Mouse (Mus musculus): ENCODE measurements around the gene Cblc. TPM values are rescaled to one million over a fixed set of nuclear protein-coding genes. Genes with fewer than 3 reads are reported as not detected.
A peak's percentile ranks its signal among the peaks of the same experiment; 100 is the strongest.

The Cblc gene
- polyA plus RNA-seq, 1 experiment from 2014 or later = 4.7 TPM

- Histone ChIP-seq H3K27ac (replicated peaks; ENCODE audit: low read depth, low read length) (no peak overlapping the region), H3K36me3 (ENCODE audit: control insufficient read depth, insufficient read depth, low read length) (peaks cover 30% of the 10 kb centered on the region), H3K4me1 (ENCODE audit: control insufficient read depth, insufficient read depth, low read length) (peaks cover 7% of the 10 kb centered on the region; the same call in 1 of the 2 replicates), H3K27me3 (replicated peaks; ENCODE audit: control insufficient read depth, insufficient read depth, low read length) (no peaks in the 10 kb centered on the region), H3K9me3 (ENCODE audit: control insufficient read depth, low read length) (no peaks in the 10 kb centered on the region), H3K9ac (ENCODE audit: low read depth, low read length) (no peak overlapping the region), H3K4me2 (ENCODE audit: low read depth, low read length) (no peak overlapping the region), H3K4me3 (ENCODE audit: low read depth, low read length) (no peak overlapping the region)
- ATAC-seq (ENCODE audit: low read depth) (no peak), DNase-seq (ENCODE audit: low spot score) (no peak)
- 57% methylated on average over 5 of the region's 5 CpGs for WGBS
Observed at GRCm38 (mm10) chr7:19742468-19742867, 54.1 kb downstream of the Cblc start.

- H3K4me3 ChIP-seq (ENCODE audit: low read depth, low read length) = no peak overlapping the region
- H3K9me3 ChIP-seq (ENCODE audit: control insufficient read depth, low read length) = no peaks in the 10 kb centered on the region
- H3K4me2 ChIP-seq (ENCODE audit: low read depth, low read length) = no peak overlapping the region
- peaks cover 40% of the 10 kb centered on the region for H3K36me3 ChIP-seq (ENCODE audit: control insufficient read depth, insufficient read depth, low read length)
- peak overlapping the region; percentile 70 for H3K27ac ChIP-seq (replicated peaks; ENCODE audit: low read depth, low read length)
- H3K9ac ChIP-seq (ENCODE audit: low read depth, low read length) = no peak overlapping the region; the same call in 1 of the 2 replicates
- peak; percentile 54 for ATAC-seq (ENCODE audit: low read depth)
- H3K4me1 ChIP-seq (ENCODE audit: control insufficient read depth, insufficient read depth, low read length) = peaks cover 7% of the 10 kb centered on the region; the same call in 1 of the 2 replicates
- DNase-seq (ENCODE audit: low spot score) = no peak
- WGBS = 8% methylated on average over 7 of the region's 8 CpGs
- H3K27me3 ChIP-seq (replicated peaks; ENCODE audit: control insufficient read depth, insufficient read depth, low read length) = no peaks in the 10 kb centered on the region
Observed at GRCm38 (mm10) chr7:19741329-19742031, 55.1 kb downstream of the Cblc start.

- H3K27me3 ChIP-seq (replicated peaks; ENCODE audit: control insufficient read depth, insufficient read depth, low read length) = no peaks in the 10 kb centered on the region
- H3K36me3 ChIP-seq (ENCODE audit: control insufficient read depth, insufficient read depth, low read length) = peaks cover 48% of the 10 kb centered on the region
- WGBS = 90% methylated on average over 11 of the region's 11 CpGs
- ATAC-seq (ENCODE audit: low read depth) (no peak), DNase-seq (ENCODE audit: low spot score) (no peak)
- no peak overlapping the region for H3K4me3 ChIP-seq (ENCODE audit: low read depth, low read length)
- H3K27ac ChIP-seq (replicated peaks; ENCODE audit: low read depth, low read length) = no peak overlapping the region
- peaks cover 7% of the 10 kb centered on the region; the same call in 1 of the 2 replicates for H3K4me1 ChIP-seq (ENCODE audit: control insufficient read depth, insufficient read depth, low read length)
- no peak overlapping the region for H3K4me2 ChIP-seq (ENCODE audit: low read depth, low read length)
- H3K9me3 ChIP-seq (ENCODE audit: control insufficient read depth, low read length) = no peaks in the 10 kb centered on the region
- H3K9ac ChIP-seq (ENCODE audit: low read depth, low read length) = no peak overlapping the region
Observed at GRCm38 (mm10) chr7:19740269-19740668, 56.3 kb downstream of the Cblc start.

DNA sequence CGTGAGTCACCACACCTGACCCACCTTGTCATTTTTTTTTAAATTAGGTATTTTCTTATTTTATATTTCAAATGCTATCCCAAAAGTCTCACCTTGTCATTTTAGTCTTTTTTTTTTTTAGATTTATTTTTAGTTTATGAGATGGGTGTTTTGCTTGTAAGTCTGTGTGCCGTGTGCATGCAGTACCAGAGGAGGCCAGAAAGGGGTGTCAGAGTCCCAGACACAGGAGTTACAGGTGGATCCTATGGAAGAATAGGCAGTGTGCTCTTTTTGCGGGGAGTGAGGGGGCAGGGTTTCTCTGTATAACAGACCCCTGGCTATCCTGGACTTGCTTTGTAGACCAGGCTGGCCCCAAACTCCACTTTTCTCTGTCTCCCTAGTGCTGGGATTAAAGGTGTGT is 57.8 kb downstream of the Cblc start:
- H3K9ac ChIP-seq (ENCODE audit: low read depth, low read length) = no peak overlapping the region
- H3K36me3 ChIP-seq (ENCODE audit: control insufficient read depth, insufficient read depth, low read length) = peaks cover 61% of the 10 kb centered on the region
- peaks cover 7% of the 10 kb centered on the region; the same call in 1 of the 2 replicates for H3K4me1 ChIP-seq (ENCODE audit: control insufficient read depth, insufficient read depth, low read length)
- no peak overlapping the region for H3K4me3 ChIP-seq (ENCODE audit: low read depth, low read length)
- ATAC-seq (ENCODE audit: low read depth) (no peak), DNase-seq (ENCODE audit: low spot score) (no peak)
- H3K4me2 ChIP-seq (ENCODE audit: low read depth, low read length) = no peak overlapping the region
- no peaks in the 10 kb centered on the region for H3K9me3 ChIP-seq (ENCODE audit: control insufficient read depth, low read length)
- H3K27me3 ChIP-seq (replicated peaks; ENCODE audit: control insufficient read depth, insufficient read depth, low read length) = no peaks in the 10 kb centered on the region
- H3K27ac ChIP-seq (replicated peaks; ENCODE audit: low read depth, low read length) = no peak overlapping the region
- 88% methylated on average over 3 of the region's 3 CpGs for WGBS

- no peak overlapping the region for H3K4me3 ChIP-seq (ENCODE audit: low read depth, low read length)
- no peak overlapping the region for H3K9ac ChIP-seq (ENCODE audit: low read depth, low read length)
- H3K36me3 ChIP-seq (ENCODE audit: control insufficient read depth, insufficient read depth, low read length) = peaks cover 70% of the 10 kb centered on the region
- no peak overlapping the region for H3K4me2 ChIP-seq (ENCODE audit: low read depth, low read length)
- no peaks in the 10 kb centered on the region for H3K9me3 ChIP-seq (ENCODE audit: control insufficient read depth, low read length)
- WGBS = 95% methylated on average over 11 of the region's 16 CpGs
- no peaks in the 10 kb centered on the region for H3K27me3 ChIP-seq (replicated peaks; ENCODE audit: control insufficient read depth, insufficient read depth, low read length)
- H3K27ac ChIP-seq (replicated peaks; ENCODE audit: low read depth, low read length) = no peak overlapping the region
- no peak for DNase-seq (ENCODE audit: low spot score)
- no peak for ATAC-seq (ENCODE audit: low read depth)
- no peaks in the 10 kb centered on the region for H3K4me1 ChIP-seq (ENCODE audit: control insufficient read depth, insufficient read depth, low read length)
Observed at GRCm38 (mm10) chr7:19736389-19737057, 60.1 kb downstream of the Cblc start.

DNA sequence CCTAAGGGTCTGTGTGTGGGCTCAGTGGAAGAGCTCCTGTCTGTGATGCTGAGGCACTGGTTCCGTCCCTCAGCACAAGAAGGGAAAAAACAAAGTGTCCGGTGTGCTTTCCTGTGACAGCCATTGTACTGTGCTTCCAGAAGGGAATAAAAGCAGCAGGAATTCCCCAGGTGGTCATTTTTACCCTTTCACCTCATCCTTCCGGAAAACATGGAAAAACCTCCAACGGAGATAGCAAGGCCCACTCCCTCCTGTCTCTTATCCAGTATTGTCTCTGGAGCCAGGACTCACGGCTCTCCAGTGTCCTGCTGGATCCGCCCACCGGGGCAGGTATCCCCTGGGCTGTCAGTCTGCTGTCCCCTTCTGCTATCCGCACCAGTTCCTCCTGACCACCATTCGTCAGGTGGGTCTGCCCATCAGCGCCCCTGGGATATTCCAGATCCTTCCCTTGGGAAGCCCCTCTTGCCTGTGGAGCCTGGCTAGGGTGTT is 62.4 kb downstream of the Cblc start:
- no peak overlapping the region for H3K9ac ChIP-seq (ENCODE audit: low read depth, low read length)
- no peak for ATAC-seq (ENCODE audit: low read depth)
- no peak overlapping the region for H3K4me3 ChIP-seq (ENCODE audit: low read depth, low read length)
- H3K9me3 ChIP-seq (ENCODE audit: control insufficient read depth, low read length) = no peaks in the 10 kb centered on the region
- 90% methylated on average over 10 of the region's 10 CpGs for WGBS
- no peak for DNase-seq (ENCODE audit: low spot score)
- H3K4me2 ChIP-seq (ENCODE audit: low read depth, low read length) = no peak overlapping the region
- no peaks in the 10 kb centered on the region for H3K27me3 ChIP-seq (replicated peaks; ENCODE audit: control insufficient read depth, insufficient read depth, low read length)
- peaks cover 85% of the 10 kb centered on the region for H3K36me3 ChIP-seq (ENCODE audit: control insufficient read depth, insufficient read depth, low read length)
- no peaks in the 10 kb centered on the region for H3K4me1 ChIP-seq (ENCODE audit: control insufficient read depth, insufficient read depth, low read length)
- H3K27ac ChIP-seq (replicated peaks; ENCODE audit: low read depth, low read length) = no peak overlapping the region

Other genes with a start within 250 kb of the Cblc start
- gene Ppp1r37, start 233.7 kb downstream of the Cblc start, polyA plus RNA-seq (2014; fragmentation: Nextera tagmentation; extraction: Ambion mirVana) = 4.9 and 5.7 TPM in 2 replicates
- gene Zfp296, start 219.5 kb downstream of the Cblc start, polyA plus RNA-seq (2014; fragmentation: Nextera tagmentation; extraction: Ambion mirVana) = 0.48 and 1.2 TPM in 2 replicates
- gene Gemin7, start 219.2 kb downstream of the Cblc start, polyA plus RNA-seq (2014; fragmentation: Nextera tagmentation; extraction: Ambion mirVana) = 142 and 151 TPM in 2 replicates
- gene Clasrp, start 192.3 kb downstream of the Cblc start, polyA plus RNA-seq (2014; fragmentation: Nextera tagmentation; extraction: Ambion mirVana) = 36.0 and 47.5 TPM in 2 replicates
- 9.9 and 11.5 TPM in 2 replicates for gene Relb, start 167.4 kb downstream of the Cblc start, polyA plus RNA-seq (2014; fragmentation: Nextera tagmentation; extraction: Ambion mirVana)
- 77.9 and 87.9 TPM in 2 replicates for gene Clptm1, start 131.8 kb downstream of the Cblc start, polyA plus RNA-seq (2014; fragmentation: Nextera tagmentation; extraction: Ambion mirVana)
- gene Apoc2, start 118.9 kb downstream of the Cblc start, polyA plus RNA-seq (2014; fragmentation: Nextera tagmentation; extraction: Ambion mirVana) = 0.78 and 0.80 TPM in 2 replicates
- not detected in 2 replicates for gene Gm44805, start 115.4 kb downstream of the Cblc start, polyA plus RNA-seq (2014; fragmentation: Nextera tagmentation; extraction: Ambion mirVana)
- gene Apoc4, start 115.3 kb downstream of the Cblc start, polyA plus RNA-seq (2014; fragmentation: Nextera tagmentation; extraction: Ambion mirVana) = not detected in 2 replicates
- 16.1 and 19.0 TPM in 2 replicates for gene Apoc1, start 104.1 kb downstream of the Cblc start, polyA plus RNA-seq (2014; fragmentation: Nextera tagmentation; extraction: Ambion mirVana)
- gene Apoe, start 97.6 kb downstream of the Cblc start, polyA plus RNA-seq (2014; fragmentation: Nextera tagmentation; extraction: Ambion mirVana) = 482 and 510 TPM in 2 replicates
- gene Tomm40, start 81.4 kb downstream of the Cblc start, polyA plus RNA-seq (2014; fragmentation: Nextera tagmentation; extraction: Ambion mirVana) = 114 and 125 TPM in 2 replicates
- 55.2 and 62.0 TPM in 2 replicates for gene Nectin2, start 46.3 kb downstream of the Cblc start, polyA plus RNA-seq (2014; fragmentation: Nextera tagmentation; extraction: Ambion mirVana)
- 101 and 114 TPM in 2 replicates for gene Bcam, start 25.8 kb downstream of the Cblc start, polyA plus RNA-seq (2014; fragmentation: Nextera tagmentation; extraction: Ambion mirVana)
- gene Bcl3, start 26.0 kb upstream of the Cblc start, polyA plus RNA-seq (2014; fragmentation: Nextera tagmentation; extraction: Ambion mirVana) = 4.3 and 4.6 TPM in 2 replicates
- gene Gm19345, start 55.2 kb upstream of the Cblc start, polyA plus RNA-seq (2014; fragmentation: Nextera tagmentation; extraction: Ambion mirVana) = 0.69 and 0.75 TPM in 2 replicates
- gene Ceacam16, start 64.5 kb upstream of the Cblc start, polyA plus RNA-seq (2014; fragmentation: Nextera tagmentation; extraction: Ambion mirVana) = not detected in 2 replicates
- 1.2 TPM in 2 replicates for gene Ceacam19, start 91.2 kb upstream of the Cblc start, polyA plus RNA-seq (2014; fragmentation: Nextera tagmentation; extraction: Ambion mirVana)
- gene Pvr, start 124.4 kb upstream of the Cblc start, polyA plus RNA-seq (2014; fragmentation: Nextera tagmentation; extraction: Ambion mirVana) = 9.0 and 10.2 TPM in 2 replicates
- not detected in 2 replicates for gene Igsf23, start 153.9 kb upstream of the Cblc start, polyA plus RNA-seq (2014; fragmentation: Nextera tagmentation; extraction: Ambion mirVana)
- gene Ceacam20, start 168.6 kb upstream of the Cblc start, polyA plus RNA-seq (2014; fragmentation: Nextera tagmentation; extraction: Ambion mirVana) = not detected in 2 replicates
- not detected in 2 replicates for gene Nlrp9b, start 194.7 kb upstream of the Cblc start, polyA plus RNA-seq (2014; fragmentation: Nextera tagmentation; extraction: Ambion mirVana)

All from embryonic facial prominence, embryonic 14.5 days (tissue).